ENCODE assay signal across 7 mouse cellular contexts in genomic region chr14:60738434-60738938, GRCm38 (mm10). TPM values are rescaled to one million over a fixed set of nuclear protein-coding genes. Genes with fewer than 3 reads are reported as not detected.
A peak's percentile ranks its signal among the peaks of the same experiment; 100 is the strongest.
DNase-seq lines count a peak whose midpoint lies in the region; ATAC-seq and TF ChIP-seq lines count a peak whose summit lies in the region.

No protein-coding gene starts in this region.

- peak; percentile 59 to 65 for DNase-seq in B cell, adult 2 months
- peak; percentile 74 for DNase-seq in CH12.LX (ENCODE audit: extremely low read depth)
- peak; percentile 74 for DNase-seq in lung, postnatal 0 days (ENCODE audit: low spot score)
- DNase-seq in urinary bladder, postnatal 4 days (ENCODE audit: low spot score in 2 of 2), result no peak
- no peak for DNase-seq in right cerebral cortex, postnatal 4 days
- no peak for DNase-seq in cerebellum, postnatal 25 days

- TF ChIP-seq CTCF in CH12.LX (conservative IDR thresholded peaks at IDR 0.05 in 1 of 2, IDR thresholded peaks at IDR 0.05 in 1 of 2; ENCODE audit: low read depth in 2 of 2, low read length in 2 of 2), result 0 out of 4 replicates have a peak, but pooled peaks of 1 of the 2 experiments have one; percentile 2
- TF ChIP-seq CTCF in lung, postnatal 0 days (IDR thresholded peaks at IDR 0.05), result no peak

- H3K4me2 ChIP-seq in CH12.LX (ENCODE audit: insufficient read depth, low read depth, poor library complexity, severe bottlenecking), result peak overlapping the region; percentile 35
- no peak overlapping the region for H3K4me2 ChIP-seq in lung, postnatal 0 days (replicated peaks; ENCODE audit: low read depth, low read length)

- TF ChIP-seq RAD21 in CH12.LX (IDR thresholded peaks at IDR 0.05; ENCODE audit: low read depth, low read length), result no peak; the same call in none of the 2 replicates

- TF ChIP-seq EP300 in CH12.LX (IDR thresholded peaks at IDR 0.05; ENCODE audit: low read length), result peak; percentile 89
- no peak for TF ChIP-seq EP300 in lung, postnatal 0 days (IDR thresholded peaks at IDR 0.05)

- no peaks in the 10 kb centered on the region for H3K27me3 ChIP-seq in CH12.LX (replicated peaks)
- no peaks in the 10 kb centered on the region for H3K27me3 ChIP-seq in lung, postnatal 0 days (replicated peaks; ENCODE audit: insufficient read depth, low read length)

- no peaks in the 10 kb centered on the region for H3K9me3 ChIP-seq in CH12.LX (replicated peaks; ENCODE audit: low read length)
- no peaks in the 10 kb centered on the region for H3K9me3 ChIP-seq in lung, postnatal 0 days (ENCODE audit: low read length)

- peaks cover 27 to 81% of the 10 kb centered on the region in 2 experiments for H3K4me1 ChIP-seq in CH12.LX (ENCODE audit: control insufficient read depth in 1 of 2, insufficient read depth in 2 of 2)
- H3K4me1 ChIP-seq in lung, postnatal 0 days (ENCODE audit: insufficient read depth, low read depth, low read length), result peaks cover 37% of the 10 kb centered on the region; the same call in 1 of the 2 replicates

- ATAC-seq in hematopoietic stem cell, adult 5-6 weeks (replicated peaks in 1 of 2; ENCODE audit: insufficient read depth in 1 of 2, low FRiP score in 2 of 2, low TSS enrichment in 1 of 2, low read depth in 1 of 2, poor library complexity in 2 of 2, severe bottlenecking in 2 of 2), result peak; percentile 19 to 34
- ATAC-seq in lung, postnatal 0 days, result peak; percentile 8; the same call in 1 of the 2 replicates

- WGBS in lung, postnatal 0 days, result 32% methylated on average over 10 of the region's 10 CpGs

- peak; percentile 74; the same call in 1 of the 2 replicates for TF ChIP-seq POLR2A in CH12.LX (IDR thresholded peaks at IDR 0.05; ENCODE audit: low read depth, low read length)

- peak overlapping the region; percentile 99 for H3K27ac ChIP-seq in CH12.LX (ENCODE audit: insufficient read depth, low read depth)
- peak overlapping the region; percentile 74 for H3K27ac ChIP-seq in lung, postnatal 0 days (ENCODE audit: low read length)

- dilution Hi-C loops in CH12.LX (cut with MboI; ENCODE audit: extremely low pct_ligation_motif_present, extremely low pct_unique_long_range_greater_than_20kb, low sequenced_read_pairs), result no loop called here

- H3K9ac ChIP-seq in CH12.LX (ENCODE audit: insufficient read depth, low read depth), result peak overlapping the region; percentile 69
- no peak overlapping the region for H3K9ac ChIP-seq in lung, postnatal 0 days (replicated peaks; ENCODE audit: low read depth)

- H3K4me3 ChIP-seq in CH12.LX (replicated peaks in 1 of 3; ENCODE audit: low read depth in 2 of 3, low read length in 2 of 3, poor library complexity in 1 of 3), result peak overlapping the region in 2 of 3 experiments; percentile 21 to 49
- no peak overlapping the region for H3K4me3 ChIP-seq in lung, postnatal 0 days (ENCODE audit: low read depth, low read length)

- H3K36me3 ChIP-seq in CH12.LX (replicated peaks in 1 of 2; ENCODE audit: control insufficient read depth in 1 of 2, insufficient read depth in 1 of 2, low read length in 1 of 2), result peaks cover 10 to 20% of the 10 kb centered on the region in 2 experiments
- H3K36me3 ChIP-seq in lung, postnatal 0 days (ENCODE audit: insufficient read depth, low read length), result no peaks in the 10 kb centered on the region

- H3K79me2 ChIP-seq in CH12.LX (replicated peaks; ENCODE audit: control insufficient read depth, extremely low read depth, insufficient read depth, poor library complexity, severe bottlenecking), result peaks cover 24% of the 10 kb centered on the region

- in situ Hi-C loops in CH12.LX (cut with MboI; ENCODE audit: low pct_ligation_motif_present, low pct_unique_long_range_greater_than_20kb, low sequenced_read_pairs), result loop anchor here (25.0 kb wide), 1 partner anchor 476 kb away; the partner anchor contains the start of genes Gm49336, Mtmr6 and Nupl1

TF ChIP-seq in CH12.LX, 34 proteins besides CTCF, POLR2A, EP300 and RAD21:
- TF ChIP-seq E2F4 (IDR thresholded peaks at IDR 0.05; ENCODE audit: insufficient replicate concordance, low read depth, low read length), result 0 out of 2 replicates have a peak, but pooled peaks have one; percentile 60
- peak; percentile 20 for TF ChIP-seq SMC3 (IDR thresholded peaks at IDR 0.05; ENCODE audit: low read depth, low read length)
- TF ChIP-seq MAFK (IDR thresholded peaks at IDR 0.05; ENCODE audit: insufficient replicate concordance, low read length), result peak; percentile 76
- peak; percentile 81 for TF ChIP-seq TBP (conservative IDR thresholded peaks at IDR 0.05; ENCODE audit: low read depth, low read length)
- TF ChIP-seq TCF12 (IDR thresholded peaks at IDR 0.05; ENCODE audit: low read depth, low read length), result peak; percentile 88
- peak; percentile 84; the same call in 1 of the 2 replicates for TF ChIP-seq POLR2AphosphoS2 (IDR thresholded peaks at IDR 0.05; ENCODE audit: low read depth, low read length)
- no peak for TF ChIP-seq PAX5 (IDR thresholded peaks at IDR 0.05; ENCODE audit: low read length)
- peak; percentile 81 for TF ChIP-seq ELF1 (IDR thresholded peaks at IDR 0.05; ENCODE audit: low read depth, low read length)
- TF ChIP-seq IRF4 (IDR thresholded peaks at IDR 0.05; ENCODE audit: low read depth, low read length), result peak; percentile 90
- peak; percentile 87 for TF ChIP-seq MXI1 (IDR thresholded peaks at IDR 0.05; ENCODE audit: low read depth, low read length)
- TF ChIP-seq MAZ (IDR thresholded peaks at IDR 0.05; ENCODE audit: low read depth, low read length), result peak; percentile 89
- TF ChIP-seq JUND (conservative IDR thresholded peaks at IDR 0.05; ENCODE audit: low read depth, low read length), result no peak; the same call in none of the 2 replicates
- TF ChIP-seq ZNF384 (IDR thresholded peaks at IDR 0.05; ENCODE audit: low read depth, low read length), result peak; percentile 44; the same call in 1 of the 2 replicates
- peak; percentile 95 for TF ChIP-seq BHLHE40 (IDR thresholded peaks at IDR 0.05; ENCODE audit: low read depth, low read length)
- TF ChIP-seq MAX (IDR thresholded peaks at IDR 0.05; ENCODE audit: low read length), result peak; percentile 93
- TF ChIP-seq USF1 (IDR thresholded peaks at IDR 0.05; ENCODE audit: low read depth, low read length), result no peak
- TF ChIP-seq NRF1 (IDR thresholded peaks at IDR 0.05; ENCODE audit: low read depth, low read length), result peak; percentile 44; the same call in 1 of the 2 replicates
- TF ChIP-seq MYC (IDR thresholded peaks at IDR 0.05; ENCODE audit: low read depth, low read length), result peak; percentile 94
- TF ChIP-seq RCOR1 (conservative IDR thresholded peaks at IDR 0.05; ENCODE audit: low read depth, low read length), result peak; percentile 85; the same call in 1 of the 2 replicates
- no peak for TF ChIP-seq ZC3H11A (IDR thresholded peaks at IDR 0.05; ENCODE audit: low read depth, low read length)
- TF ChIP-seq SIN3A (IDR thresholded peaks at IDR 0.05; ENCODE audit: low read length), result peak; percentile 94
- peak; percentile 63; the same call in 1 of the 2 replicates for TF ChIP-seq KAT2A (IDR thresholded peaks at IDR 0.05; ENCODE audit: insufficient replicate concordance, low read length)
- TF ChIP-seq ETS1 (conservative IDR thresholded peaks at IDR 0.05; ENCODE audit: low read depth, low read length), result peak; percentile 87
- peak; percentile 69 for TF ChIP-seq NELFE (IDR thresholded peaks at IDR 0.05; ENCODE audit: low read depth, low read length)
- TF ChIP-seq JUN (IDR thresholded peaks at IDR 0.05; ENCODE audit: insufficient read depth, low read depth, low read length), result peak; percentile 54
- 0 out of 2 replicates have a peak, but pooled peaks have one; percentile 22 for TF ChIP-seq UBTF (IDR thresholded peaks at IDR 0.05; ENCODE audit: low read depth, low read length)
- TF ChIP-seq CHD1 (IDR thresholded peaks at IDR 0.05; ENCODE audit: low read depth, low read length), result peak; percentile 89
- peak; percentile 84 for TF ChIP-seq ZMIZ1 (IDR thresholded peaks at IDR 0.05; ENCODE audit: low read depth, low read length)
- no peak; the same call in none of the 2 replicates for TF ChIP-seq CHD2 (IDR thresholded peaks at IDR 0.05; ENCODE audit: low read length)
- no peak for TF ChIP-seq ZKSCAN1 (IDR thresholded peaks at IDR 0.05; ENCODE audit: borderline replicate concordance, low read depth, low read length)
- no peak for TF ChIP-seq USF2 (conservative IDR thresholded peaks at IDR 0.05; ENCODE audit: low read depth, low read length)
- peak; percentile 59 for TF ChIP-seq HCFC1 (IDR thresholded peaks at IDR 0.05; ENCODE audit: low read depth, low read length)
- TF ChIP-seq GABPA (IDR thresholded peaks at IDR 0.05; ENCODE audit: insufficient replicate concordance, low read depth, low read length), result no peak
- peak; percentile 87 for TF ChIP-seq MEF2A (IDR thresholded peaks at IDR 0.05; ENCODE audit: borderline replicate concordance, low read depth, low read length)

RNA-seq across cellular contexts. Expression of gene C1qtnf9, which starts 29.4 kb away (rescaled TPM):
- total RNA-seq in CH12.LX (2012; rRNA removed) (0.08 TPM in 1 of 2 replicates, not detected in the other), CH12.LX (2014; rRNA removed) (not detected in 2 replicates)
- polyA plus RNA-seq in CH12.LX (2012; ENCODE audit: insufficient read length, low read depth), result 0.20 and 0.26 TPM in 2 replicates
- not detected in 2 replicates for total RNA-seq in hematopoietic stem cell, adult 5-6 weeks (2017)
- polyA plus RNA-seq in lung, postnatal 0 days (2015; fragmentation: Nextera tagmentation; extraction: Ambion mirVana), result 0.45 and 0.77 TPM in 2 replicates

RNA-seq across cellular contexts. Expression of gene Mipep, which starts 45.9 kb away (rescaled TPM):
- total RNA-seq in CH12.LX (2012; rRNA removed) (33.1 and 36.0 TPM in 2 replicates), CH12.LX (2014; rRNA removed) (37.2 and 41.7 TPM in 2 replicates)
- polyA plus RNA-seq in CH12.LX (2012; ENCODE audit: insufficient read length, low read depth), result 35.1 and 36.6 TPM in 2 replicates
- total RNA-seq in hematopoietic stem cell, adult 5-6 weeks (2017), result 12.8 and 25.6 TPM in 2 replicates
- polyA plus RNA-seq in lung, postnatal 0 days (2015; fragmentation: Nextera tagmentation; extraction: Ambion mirVana), result 7.7 and 9.9 TPM in 2 replicates

Comparison
In these comparisons a context has a peak if more than half of its experiments do, and no peak if none do; other contexts are left out.
1. DNase-seq: peak in B cell, adult 2 months (2 of 2), CH12.LX (single experiment) and lung, postnatal 0 days (single experiment); none in urinary bladder, postnatal 4 days (0 of 2), right cerebral cortex, postnatal 4 days (single experiment) and cerebellum, postnatal 25 days (0 of 2).